Mouse (Mus musculus) CH12.LX (cell line): ENCODE data around the gene 1700028J19Rik. TPM values are rescaled to one million over a fixed set of nuclear protein-coding genes. Genes with fewer than 3 reads are reported as not detected.
"Not testable (repeated sequence)": the region's sequence is repeated elsewhere in the genome, so short reads cannot be mapped to it uniquely, and the experiment has no call there.

Experiments
- DNase-seq: peaks from one replicate; pipeline ENCODE4 v3.0.0-alpha.2; 2013; ENCODE audit errors: extremely low read depth
- H3K27ac ChIP-seq: 2 replicates; pipeline ENCODE4 v1.5.1; 2012; ENCODE audit warnings: low read depth, mild to moderate bottlenecking, control low read depth, moderate library complexity; ENCODE audit not compliant: insufficient read depth
- H3K27me3 ChIP-seq: replicated peaks from 2 replicates; pipeline ENCODE3; 2012; ENCODE audit warnings: inconsistent platforms
- H3K36me3 ChIP-seq, 2 experiments: replicated peaks in 1 of 2; 2 replicates each; pipeline versions ENCODE3 to v1.6.1; 2012; ENCODE audit warnings: inconsistent platforms in 1 of 2, low read length in 1 of 2, mild to moderate bottlenecking in 1 of 2, mixed read lengths in 1 of 2, moderate library complexity in 1 of 2; ENCODE audit not compliant: control insufficient read depth in 1 of 2, insufficient read depth in 1 of 2
- H3K4me1 ChIP-seq, 2 experiments: 2 replicates each; pipeline ENCODE4 v1.6.1; 2012; ENCODE audit warnings: inconsistent platforms in 1 of 2, moderate library complexity in 1 of 2; ENCODE audit not compliant: insufficient read depth in 2 of 2, control insufficient read depth in 1 of 2
- H3K4me2 ChIP-seq: 2 replicates; pipeline ENCODE4 v1.6.1; 2012; ENCODE audit warnings: low read depth, mild to moderate bottlenecking, control low read depth; ENCODE audit not compliant: poor library complexity, insufficient read depth, severe bottlenecking
- H3K4me3 ChIP-seq, 3 experiments: fragments of 150-350 bp in 1 of 3; sonication (generic) in 1 of 3; replicated peaks in 1 of 3; 2 replicates each; pipeline versions ENCODE3 to v1.5.1; 2011 to 2012; ENCODE audit warnings: low read depth in 2 of 3, low read length in 2 of 3, mild to moderate bottlenecking in 2 of 3, moderate library complexity in 2 of 3, control low read depth in 1 of 3, improper control_type of control experiment in 1 of 3, inconsistent platforms in 1 of 3, mixed read lengths in 1 of 3; ENCODE audit not compliant: poor library complexity in 1 of 3
- H3K79me2 ChIP-seq: replicated peaks from 2 replicates; pipeline ENCODE4 v1.6.1; 2012; ENCODE audit warnings: mild to moderate bottlenecking, moderate library complexity; ENCODE audit not compliant: control insufficient read depth, poor library complexity, insufficient read depth, severe bottlenecking; ENCODE audit errors: extremely low read depth
- H3K9ac ChIP-seq: 2 replicates; pipeline ENCODE4 v1.6.1; 2012; ENCODE audit warnings: low read depth, mild to moderate bottlenecking, control low read depth, moderate library complexity; ENCODE audit not compliant: insufficient read depth
- H3K9me3 ChIP-seq: replicated peaks from 2 replicates; pipeline ENCODE3; 2012; ENCODE audit warnings: low read length, inconsistent platforms, mixed read lengths
- BHLHE40 ChIP-seq: IDR thresholded peaks from 2 replicates; pipeline ENCODE4 v1.6.1; 2011; ENCODE audit warnings: mild to moderate bottlenecking, low read depth, low read length, improper control_type of control experiment
- ELF1 ChIP-seq: IDR thresholded peaks from 2 replicates; pipeline ENCODE4 v1.6.1; 2014; ENCODE audit warnings: low read depth, mild to moderate bottlenecking, inconsistent platforms, low read length, improper control_type of control experiment
- GABPA ChIP-seq: IDR thresholded peaks from 2 replicates; pipeline ENCODE4 v1.6.1; 2012; ENCODE audit warnings: low read depth, low read length, improper control_type of control experiment, inconsistent platforms; ENCODE audit not compliant: insufficient replicate concordance
- KAT2A ChIP-seq: IDR thresholded peaks from 2 replicates; pipeline ENCODE4 v1.6.1; 2012; ENCODE audit warnings: low read length, improper control_type of control experiment, inconsistent platforms; ENCODE audit not compliant: insufficient replicate concordance
- NELFE ChIP-seq: IDR thresholded peaks from 2 replicates; pipeline ENCODE4 v1.6.1; 2011; ENCODE audit warnings: low read depth, low read length, improper control_type of control experiment
- PAX5 ChIP-seq: IDR thresholded peaks from 2 replicates; pipeline ENCODE4 v1.6.1; 2012; ENCODE audit warnings: low read length, inconsistent platforms, mixed read lengths
- RCOR1 ChIP-seq: conservative IDR thresholded peaks from 2 replicates; pipeline ENCODE4 v1.6.1; 2012; ENCODE audit warnings: low read depth, mild to moderate bottlenecking, inconsistent platforms, low read length, improper control_type of control experiment
- TBP ChIP-seq: conservative IDR thresholded peaks from 2 replicates; pipeline ENCODE4 v1.6.1; 2011; ENCODE audit warnings: low read depth, low read length, improper control_type of control experiment
- dilution Hi-C: fragments of 300-500 bp; cut with MboI; formaldehyde crosslinking; loops from 2 replicates; pipeline ENCODE4 v1.14.3; 2020; ENCODE audit warnings: low sequenced_read_pairs; ENCODE audit not compliant: extremely low pct_unique_long_range_greater_than_20kb, extremely low pct_ligation_motif_present
- in situ Hi-C: fragments of 300-500 bp; cut with MboI; formaldehyde crosslinking; loops from 3 replicates; pipeline ENCODE4 v1.14.3; 2019; ENCODE audit warnings: low sequenced_read_pairs, low pct_ligation_motif_present, low pct_unique_long_range_greater_than_20kb, mixed read lengths
- polyA plus RNA-seq: library from polyadenylated mRNA; unstranded; fragments of >175 nt; gene quantifications from 2 replicates; pipeline ENCODE4 v1.2.1, GENCODE M21; 2012; ENCODE audit warnings: low read depth; ENCODE audit not compliant: insufficient read length
- total RNA-seq, 2 experiments: library from RNA; depleted of rRNA; stranded (reverse); fragments of 300-350 nt in 1 of 2; fragments of >200 nt in 1 of 2; gene quantifications; 2 replicates each; pipeline ENCODE4 v1.2.3; 2012 to 2014

Gene 1700028J19Rik
- total and polyA plus RNA-seq, 3 experiments = 0.25 to 0.86 (median 0.44) TPM

- in situ Hi-C loops (loop anchor here (10.0 kb wide), 1 partner anchor 290 kb away; the partner anchor contains the start of gene Klk15), dilution Hi-C loops (no loop called here)
- H3K4me3 ChIP-seq = no peak within 1 kb of the TSS
- H3K4me2 ChIP-seq = no peak within 1 kb of the TSS
- H3K9me3 ChIP-seq = no peaks in the 10 kb centered on the region
- H3K4me1 ChIP-seq = peaks cover 0 to 22% of the 10 kb centered on the region in 2 experiments; a peak in 2 of 4 replicates
- H3K27me3 ChIP-seq = peaks cover 48% of the 10 kb centered on the region
- H3K36me3 ChIP-seq = no peaks in the 10 kb centered on the region
- TF ChIP-seq PAX5 (no peak), RCOR1 (no peak), GABPA (no peak), TBP (no peak), NELFE (no peak), BHLHE40 (no peak), ELF1 (no peak), KAT2A (no peak)
- no peak within 1 kb of the TSS for H3K9ac ChIP-seq
- no peak within 1 kb of the TSS for H3K27ac ChIP-seq
- no peaks in the 10 kb centered on the region for H3K79me2 ChIP-seq
- no peak for DNase-seq
Observed at GRCm38 (mm10) chr7:44225076-44225475, 21.4 kb downstream of the 1700028J19Rik start, which contains the start of gene Klk1. Gene Klk1 (plus strand): TSS chr7:44225360.

- Histone ChIP-seq H3K4me1 (peaks cover 0 to 22% of the 10 kb centered on the region in 2 experiments; a peak in 2 of 4 replicates), H3K27me3 (peaks cover 49% of the 10 kb centered on the region)
- in situ Hi-C loops = loop anchor here (10.0 kb wide), 1 partner anchor 288 kb away; the partner anchor contains the start of gene Klk15
- H3K4me3 ChIP-seq, H3K4me2 ChIP-seq, H3K27ac ChIP-seq, H3K36me3 ChIP-seq, dilution Hi-C loops, H3K79me2 ChIP-seq, H3K9ac ChIP-seq, DNase-seq, H3K9me3 ChIP-seq: not testable (repeated sequence)
Observed at GRCm38 (mm10) chr7:44222335-44222734, 24.2 kb downstream of the 1700028J19Rik start.

DNA sequence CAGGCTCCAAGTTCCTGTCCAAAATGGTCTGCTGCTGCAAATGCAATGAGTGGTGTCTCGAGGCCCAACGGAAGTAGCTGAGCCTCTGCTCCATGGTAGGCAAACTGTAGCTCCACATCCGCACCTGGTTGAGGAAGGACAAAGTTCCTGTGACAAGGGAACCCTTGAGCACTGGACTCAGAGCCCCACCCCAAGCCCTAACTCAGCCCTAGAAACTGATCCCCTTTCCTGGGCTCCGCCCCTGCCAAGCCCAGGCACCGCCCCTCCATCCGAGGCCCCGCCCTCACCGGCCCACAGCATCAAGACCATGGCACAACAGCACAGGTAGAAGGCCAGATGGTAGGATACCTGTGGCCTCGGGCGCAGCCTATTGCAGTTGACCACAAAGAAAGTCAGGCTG is 24.9 kb downstream of the 1700028J19Rik start:
- Histone ChIP-seq H3K27me3 (peaks cover 49% of the 10 kb centered on the region), H3K4me1 (peaks cover 0 to 28% of the 10 kb centered on the region in 2 experiments; a peak in 2 of 4 replicates)
- DNase-seq, H3K79me2 ChIP-seq, H3K27ac ChIP-seq, H3K9ac ChIP-seq, H3K4me3 ChIP-seq, H3K9me3 ChIP-seq, H3K4me2 ChIP-seq, H3K36me3 ChIP-seq, dilution Hi-C loops: not testable (repeated sequence)
- in situ Hi-C loops = loop anchor here (10.0 kb wide), 1 partner anchor 287 kb away; the partner anchor contains the start of gene Klk15
